Mouse (Mus musculus) cerebellum, postnatal 25 days (tissue): Measurements from ENCODE around the gene Tdrd1.
"Not testable (repeated sequence)": the region's sequence is repeated elsewhere in the genome, so short reads cannot be mapped to it uniquely, and the experiment has no call there.

Source experiments
- DNase-seq, 2 experiments: peaks; one replicate each; pipeline ENCODE4 v3.0.0; 2021; ENCODE audit warnings: mixed read lengths in 2 of 2

Tdrd1 gene

GRCm38 (mm10) chr19:56826047-56826631 is at the start of gene Tdrd1:
Tdrd1 (plus strand) TSS chr19:56826209.
- DNase-seq: no peak

GRCm38 (mm10) chr19:56776719-56777382 is 49.2 kb upstream of the Tdrd1 start:
- DNase-seq: peak; percentile 34 to 61

- DNase-seq: not testable (repeated sequence)
Observed at GRCm38 (mm10) chr19:56778532-56778931, 47.5 kb upstream of the Tdrd1 start.

GRCm38 (mm10) chr19:56787911-56788310 is 38.1 kb upstream of the Tdrd1 start:
- DNase-seq: no peak

- no peak for DNase-seq
Observed at GRCm38 (mm10) chr19:56788952-56789351, 37.1 kb upstream of the Tdrd1 start.

GRCm38 (mm10) chr19:56797376-56797775 is 28.6 kb upstream of the Tdrd1 start:
- no peak for DNase-seq

GRCm38 (mm10) chr19:56800226-56800625 is 25.8 kb upstream of the Tdrd1 start:
- no peak for DNase-seq

- no peak for DNase-seq
Observed at GRCm38 (mm10) chr19:56800930-56801655, 24.9 kb upstream of the Tdrd1 start.

GRCm38 (mm10) chr19:56801656-56802351 is 24.2 kb upstream of the Tdrd1 start:
- no peak for DNase-seq

- DNase-seq: no peak
Observed at GRCm38 (mm10) chr19:56802352-56802746, 23.7 kb upstream of the Tdrd1 start.

- peak; percentile 67 to 75 for DNase-seq
Observed at GRCm38 (mm10) chr19:56805366-56805765, 20.6 kb upstream of the Tdrd1 start.

GRCm38 (mm10) chr19:56807122-56807521 is 18.9 kb upstream of the Tdrd1 start:
- DNase-seq: no peak

- peak in 1 of 2 experiments; percentile 28 for DNase-seq
Observed at GRCm38 (mm10) chr19:56808771-56809170, 17.2 kb upstream of the Tdrd1 start.

- no peak for DNase-seq
Observed at GRCm38 (mm10) chr19:56810641-56811146, 15.3 kb upstream of the Tdrd1 start.

- peak; percentile 50 to 70 for DNase-seq
Observed at GRCm38 (mm10) chr19:56811590-56811989, 14.4 kb upstream of the Tdrd1 start.

GRCm38 (mm10) chr19:56813360-56813759 is 12.6 kb upstream of the Tdrd1 start:
- DNase-seq: no peak

- DNase-seq: peak; percentile 36 to 58
Observed at GRCm38 (mm10) chr19:56817851-56818526, 8.0 kb upstream of the Tdrd1 start.

- no peak for DNase-seq
Observed at GRCm38 (mm10) chr19:56821040-56821797, 4.8 kb upstream of the Tdrd1 start.

- DNase-seq: peak; percentile 98 to 99
Observed at GRCm38 (mm10) chr19:56821798-56822447, 4.1 kb upstream of the Tdrd1 start, which contains the start of gene Ccdc186. Ccdc186 (minus strand) TSS chr19:56822190.

- DNase-seq: no peak
Observed at GRCm38 (mm10) chr19:56822448-56822836, 3.6 kb upstream of the Tdrd1 start.

GRCm38 (mm10) chr19:56828305-56828704 is 2.3 kb downstream of the Tdrd1 start:
- no peak for DNase-seq
